Mouse (Mus musculus) hindbrain, postnatal 0 days (tissue): ENCODE measurements around the gene Ppat. TPM values are rescaled to one million over a fixed set of nuclear protein-coding genes. Genes with fewer than 3 reads are reported as not detected.
"Not testable (repeated sequence)": the region's sequence is repeated elsewhere in the genome, so short reads cannot be mapped to it uniquely, and the experiment has no call there.

Source experiments
- ATAC-seq: fragments of 200-750 bp; cut with Nextera tagmentation; 2 replicates; pipeline ENCODE4 v1.8.0; 2017; ENCODE audit warnings: mild to moderate bottlenecking, moderate TSS enrichment, moderate library complexity
- DNase-seq: peaks from one replicate; pipeline ENCODE4 v3.0.0-alpha.2; 2015; ENCODE audit warnings: low spot score
- H3K27ac ChIP-seq: fragments of 300-500 bp; sonication (generic); 2 replicates; pipeline ENCODE4 v1.5.1; 2014; ENCODE audit warnings: mild to moderate bottlenecking
- H3K27me3 ChIP-seq: fragments of 300-500 bp; sonication (generic); 2 replicates; pipeline ENCODE4 v1.6.1; 2014; ENCODE audit warnings: low read length, mixed read lengths; ENCODE audit not compliant: insufficient read depth
- H3K36me3 ChIP-seq: fragments of 300-500 bp; sonication (generic); 2 replicates; pipeline ENCODE4 v1.6.1; 2014; ENCODE audit warnings: low read length, mixed read lengths; ENCODE audit not compliant: insufficient read depth
- H3K4me1 ChIP-seq: fragments of 300-500 bp; sonication (generic); 2 replicates; pipeline ENCODE4 v1.6.1; 2014; ENCODE audit warnings: antibody characterized with exemption, low read length, mixed read lengths; ENCODE audit not compliant: insufficient read depth
- H3K4me2 ChIP-seq: fragments of 300-500 bp; sonication (generic); 2 replicates; pipeline ENCODE4 v1.6.1; 2014; ENCODE audit warnings: low read depth, mild to moderate bottlenecking, low read length, moderate library complexity, mixed read lengths
- H3K4me3 ChIP-seq: fragments of 300-500 bp; sonication (generic); 2 replicates; pipeline ENCODE4 v1.5.1; 2014; ENCODE audit warnings: low read length
- H3K9ac ChIP-seq: fragments of 300-500 bp; sonication (generic); replicated peaks from 2 replicates; pipeline ENCODE4 v1.6.1; 2014; ENCODE audit warnings: mild to moderate bottlenecking, low read length, moderate library complexity, mixed read lengths
- H3K9me3 ChIP-seq: fragments of 300-500 bp; sonication (generic); 2 replicates; pipeline ENCODE4 v1.6.1; 2016; ENCODE audit warnings: low read length, mixed read lengths
- CTCF ChIP-seq: IDR thresholded peaks from 2 replicates; pipeline ENCODE4 v1.5.1; 2016; ENCODE audit warnings: antibody characterized with exemption, control low read depth, low read depth
- WGBS: fragments of 180-500 bp; shearing (Covaris S2); extraction: QIAGEN DNeasy Blood & Tissue Kit; methylation state at CpG from one replicate; pipeline ENCODE4 v1.1.7; 2014; 5-methylcytosine and 5-hydroxymethylcytosine counted together
- polyA plus RNA-seq: library from polyadenylated mRNA; unstranded; fragments of >200 nt; fragmentation: Nextera tagmentation; extraction: Ambion mirVana; gene quantifications from 2 replicates; pipeline ENCODE4 v1.2.1, GENCODE M21; 2015
- total RNA-seq: library from RNA; depleted of rRNA; stranded (reverse); fragments of >200 nt; gene quantifications from 2 replicates; pipeline ENCODE4 v1.2.3, GENCODE M21; 2014

Gene Ppat
- total and polyA plus RNA-seq, 2 experiments from 2014 or later: 10.7 to 13.0 TPM

- DNase-seq: peak; percentile 92
- Histone ChIP-seq H3K27me3 (no peaks in the 10 kb centered on the region), H3K9ac (peak within 1 kb of the TSS; percentile 89), H3K4me1 (peaks cover 12% of the 10 kb centered on the region), H3K4me3 (peak within 1 kb of the TSS; percentile 84), H3K27ac (peak within 1 kb of the TSS; percentile 91), H3K36me3 (peaks cover 9% of the 10 kb centered on the region), H3K9me3 (no peaks in the 10 kb centered on the region), H3K4me2 (peak within 1 kb of the TSS; percentile 97)
- ATAC-seq: peak; percentile 96
- under 1% methylated on average over 60 of the region's 60 CpGs for WGBS
- no peak for TF ChIP-seq CTCF
These were observed 23.3 kb upstream of the Ppat start, which contains the start of gene Srp72 for GRCm38 (mm10) chr5:76974554-76975285. Srp72 (plus strand) TSS chr5:76974683.

DNA sequence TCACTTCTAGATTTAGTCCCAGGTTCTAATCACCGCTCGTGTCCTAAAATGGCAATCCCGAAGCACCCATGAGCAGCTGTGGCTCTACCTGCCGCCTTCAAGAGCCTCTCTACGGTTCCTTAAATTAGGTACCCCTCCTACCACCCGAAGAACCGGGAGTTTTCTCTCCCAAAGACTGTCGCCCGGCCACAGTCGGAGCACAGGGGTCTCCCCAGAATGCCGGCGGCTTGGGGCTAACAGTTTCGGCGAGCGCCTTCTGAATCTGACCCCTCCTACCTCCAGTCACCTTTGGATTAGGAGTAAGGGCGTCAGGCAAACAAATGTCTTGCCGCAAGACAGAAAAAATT, 22.8 kb upstream of the Ppat start:
- peak overlapping the region; percentile 84 for H3K4me3 ChIP-seq
- H3K36me3 ChIP-seq: peaks cover 6% of the 10 kb centered on the region; the same call in 1 of the 2 replicates
- peak; percentile 22; the same call in 1 of the 2 replicates for ATAC-seq
- H3K9me3 ChIP-seq: no peaks in the 10 kb centered on the region
- no peaks in the 10 kb centered on the region for H3K27me3 ChIP-seq
- peak; percentile 3 for DNase-seq
- peaks cover 12% of the 10 kb centered on the region for H3K4me1 ChIP-seq
- H3K4me2 ChIP-seq: peak overlapping the region; percentile 97
- no peak for TF ChIP-seq CTCF
- peak overlapping the region; percentile 89 for H3K9ac ChIP-seq
- 4% methylated on average over 17 of the region's 17 CpGs for WGBS
- peak overlapping the region; percentile 91 for H3K27ac ChIP-seq

GRCm38 (mm10) chr5:76973488-76973887, 22.1 kb upstream of the Ppat start:
- H3K9me3 ChIP-seq: no peaks in the 10 kb centered on the region
- H3K9ac ChIP-seq: peak overlapping the region; percentile 89
- DNase-seq: no peak
- 75% methylated on average over 3 of the region's 3 CpGs for WGBS
- no peak for ATAC-seq
- no peak for TF ChIP-seq CTCF
- peak overlapping the region; percentile 97 for H3K4me2 ChIP-seq
- peaks cover 12% of the 10 kb centered on the region for H3K4me1 ChIP-seq
- peak overlapping the region; percentile 84 for H3K4me3 ChIP-seq
- peaks cover 9% of the 10 kb centered on the region; the same call in 1 of the 2 replicates for H3K36me3 ChIP-seq
- no peaks in the 10 kb centered on the region for H3K27me3 ChIP-seq
- no peak overlapping the region for H3K27ac ChIP-seq

GRCm38 (mm10) chr5:76971115-76971514, 19.7 kb upstream of the Ppat start:
- ATAC-seq, H3K27me3 ChIP-seq, H3K9ac ChIP-seq, H3K4me2 ChIP-seq, H3K27ac ChIP-seq, H3K9me3 ChIP-seq, DNase-seq, H3K4me3 ChIP-seq: not testable (repeated sequence)
- Histone ChIP-seq H3K36me3 (peaks cover 16% of the 10 kb centered on the region), H3K4me1 (peaks cover 12% of the 10 kb centered on the region)
- WGBS: 89% methylated on average over 1 of the region's 1 CpGs

GRCm38 (mm10) chr5:76969250-76969649, 17.9 kb upstream of the Ppat start:
- Histone ChIP-seq H3K4me1 (peaks cover 7% of the 10 kb centered on the region; the same call in 1 of the 2 replicates), H3K27ac (no peak overlapping the region), H3K27me3 (no peaks in the 10 kb centered on the region), H3K4me3 (no peak overlapping the region), H3K36me3 (peaks cover 25% of the 10 kb centered on the region), H3K9ac (no peak overlapping the region), H3K4me2 (no peak overlapping the region), H3K9me3 (no peaks in the 10 kb centered on the region)
- 67% methylated on average over 5 of the region's 5 CpGs for WGBS
- TF ChIP-seq CTCF: no peak
- ATAC-seq: no peak
- no peak for DNase-seq

- no peak overlapping the region for H3K4me3 ChIP-seq
- no peaks in the 10 kb centered on the region for H3K27me3 ChIP-seq
- 0 out of 2 replicates have a peak, but pooled peaks have one; percentile 11 for TF ChIP-seq CTCF
- WGBS: 92% methylated on average over 3 of the region's 3 CpGs
- no peaks in the 10 kb centered on the region for H3K4me1 ChIP-seq
- ATAC-seq (no peak), DNase-seq (no peak)
- H3K9me3 ChIP-seq: no peaks in the 10 kb centered on the region
- no peak overlapping the region for H3K4me2 ChIP-seq
- peaks cover 42% of the 10 kb centered on the region for H3K36me3 ChIP-seq
- H3K9ac ChIP-seq: no peak overlapping the region
- no peak overlapping the region for H3K27ac ChIP-seq
These were observed 13.3 kb upstream of the Ppat start for GRCm38 (mm10) chr5:76964651-76965050.

GRCm38 (mm10) chr5:76962545-76962944, 11.2 kb upstream of the Ppat start:
- Histone ChIP-seq H3K4me3 (no peak overlapping the region), H3K9ac (no peak overlapping the region), H3K27me3 (no peaks in the 10 kb centered on the region), H3K4me1 (no peaks in the 10 kb centered on the region), H3K9me3 (no peaks in the 10 kb centered on the region), H3K27ac (no peak overlapping the region), H3K4me2 (no peak overlapping the region), H3K36me3 (peaks cover 46% of the 10 kb centered on the region)
- ATAC-seq: no peak
- 84% methylated on average over 11 of the region's 11 CpGs for WGBS
- DNase-seq: no peak
- TF ChIP-seq CTCF: no peak
